Mouse (Mus musculus) small intestine, adult 2 months (tissue): Measurements from ENCODE around the gene Hspa12a.

ENCODE experiments used
- CTCF ChIP-seq: fragments of 200-500 bp; IDR thresholded peaks from 2 replicates; pipeline ENCODE4 v1.5.1; 2012; ENCODE audit warnings: low read depth, mild to moderate bottlenecking, control low read depth, inconsistent platforms, low read length, moderate library complexity, mixed read lengths; ENCODE audit not compliant: insufficient replicate concordance, insufficient read length; ENCODE audit errors: extremely low read depth
- POLR2A ChIP-seq: fragments of 200-500 bp; IDR thresholded peaks from 2 replicates; pipeline ENCODE4 v1.6.1; 2012; ENCODE audit warnings: low read depth, mild to moderate bottlenecking, control low read depth, inconsistent platforms, low read length, moderate library complexity

GRCm38 (mm10) chr19:58859831-58860254, 83.6 kb downstream of the Hspa12a start:
- no peak for TF ChIP-seq CTCF
- no peak for TF ChIP-seq POLR2A
